Mouse (Mus musculus): ENCODE measurements around the gene Appl2.
"Not testable (repeated sequence)": the region's sequence is repeated elsewhere in the genome, so short reads cannot be mapped to it uniquely, and the experiment has no call there.

The Appl2 gene

DNA sequence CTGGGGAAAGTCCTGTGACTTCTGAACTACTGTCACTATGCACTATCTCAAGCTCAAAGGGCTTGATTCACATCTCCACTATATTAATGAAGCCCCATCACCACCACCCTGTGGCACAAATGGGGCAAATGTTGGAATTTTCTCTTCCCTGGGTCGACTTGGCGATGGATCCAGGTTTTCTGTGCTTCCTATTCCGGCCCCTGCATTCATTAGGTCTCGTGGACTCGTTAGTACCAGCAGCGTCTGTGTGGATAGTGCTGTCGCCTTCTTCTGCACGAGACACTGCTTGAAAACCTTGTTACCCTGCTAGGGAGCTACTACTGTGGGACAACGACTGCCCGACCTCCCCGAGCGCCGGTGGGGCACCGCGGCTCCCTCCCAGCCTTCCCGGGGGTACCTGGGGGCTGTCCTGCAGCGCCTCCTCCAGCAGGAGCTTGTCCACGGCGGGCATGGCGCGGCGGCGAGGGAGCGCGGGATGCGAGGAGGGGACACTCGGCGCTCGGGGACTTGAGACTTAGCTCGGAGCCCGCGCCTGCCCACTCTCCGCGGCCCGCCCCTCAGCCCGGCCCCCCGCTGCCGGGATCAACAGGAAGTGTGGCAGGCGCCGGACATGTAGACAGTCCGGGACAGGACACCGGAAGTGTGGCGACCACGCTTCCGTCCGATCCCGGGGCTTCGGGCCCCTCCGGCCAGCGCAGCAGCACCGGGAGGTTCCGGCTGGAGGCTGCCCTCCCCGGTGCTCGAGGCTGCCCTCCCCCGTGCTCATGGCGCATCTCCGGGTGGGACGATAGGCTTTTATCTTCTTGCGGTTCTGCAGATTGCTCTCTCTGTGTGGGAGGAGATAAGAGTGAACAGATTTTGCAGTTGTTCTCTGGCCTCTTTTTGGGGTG, at the start of gene Appl2:
Gene Appl2, minus strand, starts transcription at position 608 of the 890 bp plus-strand sequence.
- DNase-seq (ENCODE audit: low spot score in 2 of 2): peak; percentile 41 to 74

DNA sequence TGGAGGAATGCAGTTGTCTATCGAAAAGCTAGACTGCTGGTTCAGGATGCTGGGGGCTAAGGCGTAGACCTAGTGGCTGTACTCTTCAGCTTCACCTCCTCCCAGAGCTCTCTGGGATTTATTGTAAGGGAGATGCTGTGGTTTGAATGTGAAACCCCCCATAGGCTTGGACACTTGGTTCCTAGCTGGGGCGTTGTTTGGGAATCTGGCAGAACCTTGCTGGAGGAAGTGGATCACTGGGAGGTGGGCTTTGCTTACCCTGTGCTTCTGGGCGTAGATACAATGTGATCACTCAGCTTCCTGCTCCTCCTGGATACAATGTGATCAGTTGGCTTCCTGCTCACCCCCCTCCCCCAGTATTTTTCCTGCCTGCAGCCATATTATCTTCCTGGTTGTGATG, 47.7 kb upstream of the Appl2 start:
- no peak for DNase-seq (ENCODE audit: low spot score in 2 of 2)

DNA sequence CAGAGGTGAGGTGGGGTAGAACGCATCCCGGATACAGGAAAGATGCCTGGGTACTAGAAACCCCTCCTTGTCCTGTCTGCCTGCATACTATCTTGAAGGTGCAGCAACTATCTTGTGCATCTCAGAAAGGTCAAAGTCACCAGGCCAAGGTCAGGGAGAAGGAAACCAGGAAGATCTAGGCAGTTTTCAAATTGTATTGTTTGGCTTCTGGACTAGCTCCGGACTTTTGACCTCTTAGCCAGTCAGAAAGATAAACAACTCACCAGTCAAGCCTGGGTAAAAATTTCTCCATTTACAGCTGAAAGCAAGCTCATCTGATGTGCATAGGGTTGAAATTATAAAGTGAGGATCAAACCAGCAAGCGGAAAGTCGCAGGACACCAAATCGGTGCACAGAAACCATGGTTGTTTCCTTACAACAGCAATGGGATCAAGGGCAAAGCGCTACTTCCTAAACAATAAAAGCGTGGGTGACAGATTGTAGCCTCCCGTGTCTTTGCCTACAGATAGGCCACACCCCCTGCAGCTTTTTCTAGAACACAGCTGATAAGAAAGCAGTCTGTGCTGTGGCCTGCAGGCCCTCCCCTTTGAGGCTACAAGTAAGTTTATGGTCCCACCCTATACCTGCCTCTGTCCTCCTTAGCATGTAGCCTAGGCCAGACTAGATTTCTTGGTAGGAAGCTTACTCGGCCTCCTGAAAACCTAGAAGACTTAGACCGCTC, 43.8 kb upstream of the Appl2 start:
- DNase-seq (ENCODE audit: low spot score in 2 of 2): no peak

DNA sequence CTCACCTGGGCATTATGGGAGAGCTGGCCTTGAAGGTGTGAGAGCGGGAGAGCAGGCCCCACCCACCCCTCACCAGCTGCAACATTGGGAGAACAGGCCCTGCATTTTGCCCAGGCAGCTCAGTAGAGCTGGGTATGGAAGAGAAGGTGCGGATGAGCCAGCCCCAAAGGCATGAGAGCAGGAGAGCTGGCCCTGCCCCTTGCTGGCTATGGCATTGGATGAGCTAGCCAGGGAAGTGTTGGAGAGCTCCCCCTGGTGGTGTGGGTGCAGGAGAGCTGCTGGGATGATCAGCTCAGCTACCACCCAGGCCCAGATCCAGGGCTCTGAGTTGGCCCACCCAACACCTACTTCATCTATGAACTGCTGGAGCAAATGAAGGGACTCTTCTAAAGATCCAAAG, 39.7 kb upstream of the Appl2 start:
- DNase-seq (ENCODE audit: low spot score in 2 of 2): no peak

DNA sequence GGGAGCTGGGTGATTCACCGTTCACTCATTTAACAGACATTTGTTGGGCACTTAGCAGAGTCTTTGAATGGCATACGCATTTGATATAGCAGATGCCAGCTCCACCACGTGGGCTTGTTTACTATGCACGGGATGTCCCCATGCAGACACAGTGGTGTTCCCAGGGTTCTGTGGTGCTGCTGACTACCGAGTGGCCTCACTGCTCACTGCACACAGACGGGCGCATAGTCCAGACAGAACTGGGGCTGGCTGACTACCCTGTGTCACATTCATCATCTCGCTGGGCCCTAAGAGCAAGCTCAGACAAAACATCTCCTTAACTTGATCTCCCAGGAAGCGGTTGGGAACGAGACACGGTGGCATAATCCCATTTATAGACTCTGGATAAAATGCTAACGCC, 32.8 kb upstream of the Appl2 start:
- no peak for DNase-seq (ENCODE audit: low spot score in 2 of 2)

DNA sequence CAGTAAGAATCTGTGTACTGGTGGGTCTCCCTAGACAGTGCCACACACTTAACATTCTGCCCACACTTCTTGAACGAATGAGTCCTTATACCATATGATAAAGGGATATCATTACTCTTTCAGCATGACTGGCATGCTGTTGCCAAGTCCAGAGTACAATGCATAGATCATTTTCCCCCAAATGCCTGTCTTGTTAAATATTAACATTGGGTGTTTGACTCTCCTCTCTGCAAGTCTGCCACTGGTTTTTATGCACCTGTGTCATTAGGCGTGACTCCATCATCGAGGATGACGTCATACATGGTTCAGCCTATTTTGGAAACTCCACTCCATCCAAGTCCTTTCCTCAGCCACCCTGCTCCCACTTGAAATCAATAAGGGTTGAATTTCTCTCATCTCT, 18.0 kb upstream of the Appl2 start:
- no peak for DNase-seq (ENCODE audit: low spot score in 2 of 2)

DNA sequence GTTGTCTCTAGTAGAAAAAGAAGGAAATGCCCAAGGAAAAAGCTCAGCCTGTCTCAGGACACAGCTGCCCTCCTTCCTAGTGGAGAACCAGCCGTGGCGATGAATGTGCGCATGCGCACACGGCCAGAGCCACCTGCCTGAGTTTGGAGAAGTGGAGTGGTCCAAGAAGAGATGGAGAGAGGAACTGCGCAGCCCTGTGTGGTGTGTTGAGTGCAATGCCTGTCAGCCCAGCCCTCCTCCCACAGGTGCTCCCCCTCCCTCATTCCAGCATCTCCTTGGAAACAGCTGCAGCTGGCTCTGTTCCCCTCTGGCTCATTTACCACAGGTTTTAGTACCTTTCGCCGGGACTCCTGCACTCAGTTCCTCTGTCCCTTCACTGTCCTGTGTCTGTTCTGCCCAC, 13.4 kb upstream of the Appl2 start:
- DNase-seq (ENCODE audit: low spot score in 2 of 2): no peak

DNA sequence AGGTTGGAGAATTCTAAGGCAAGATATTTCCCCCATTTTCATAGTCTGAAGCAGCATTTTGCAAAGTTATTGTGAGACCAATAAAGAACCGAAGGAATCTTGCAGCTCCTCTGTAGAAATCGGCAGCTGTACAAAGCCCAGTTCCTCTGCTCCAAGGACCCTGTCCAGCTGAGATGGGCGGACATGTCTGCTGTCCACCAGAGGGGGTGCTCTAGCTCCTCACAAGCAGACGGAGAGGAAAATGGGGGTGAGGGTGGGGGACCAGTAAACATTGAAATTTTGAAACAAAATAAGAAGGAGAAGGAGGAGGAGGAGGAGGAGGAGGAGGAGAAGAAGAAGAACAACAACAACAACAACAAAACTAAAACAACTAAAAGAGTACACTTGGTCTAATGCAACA, 12.1 kb upstream of the Appl2 start:
- DNase-seq (ENCODE audit: low spot score in 2 of 2): no peak

DNA sequence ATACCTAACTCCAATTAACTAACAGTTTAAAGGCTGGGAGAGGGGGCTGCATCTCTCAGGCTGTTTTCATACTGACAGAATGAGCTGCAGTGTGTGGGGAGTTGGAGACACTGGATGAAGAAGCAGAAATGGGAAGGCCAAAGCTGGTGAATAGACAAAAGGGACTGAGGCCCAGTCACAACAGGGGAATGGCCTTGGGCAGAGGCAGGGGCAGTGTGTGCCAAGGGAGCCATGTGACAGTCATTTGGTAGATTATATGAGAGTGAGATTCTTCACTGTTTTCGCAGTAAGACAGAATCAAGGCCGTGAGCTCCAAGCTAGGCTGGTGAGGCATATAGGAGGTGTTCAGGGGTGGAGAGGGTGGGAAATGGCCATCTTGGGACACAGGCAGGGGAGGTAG, 6.1 kb upstream of the Appl2 start:
- DNase-seq (ENCODE audit: low spot score in 2 of 2): no peak

DNA sequence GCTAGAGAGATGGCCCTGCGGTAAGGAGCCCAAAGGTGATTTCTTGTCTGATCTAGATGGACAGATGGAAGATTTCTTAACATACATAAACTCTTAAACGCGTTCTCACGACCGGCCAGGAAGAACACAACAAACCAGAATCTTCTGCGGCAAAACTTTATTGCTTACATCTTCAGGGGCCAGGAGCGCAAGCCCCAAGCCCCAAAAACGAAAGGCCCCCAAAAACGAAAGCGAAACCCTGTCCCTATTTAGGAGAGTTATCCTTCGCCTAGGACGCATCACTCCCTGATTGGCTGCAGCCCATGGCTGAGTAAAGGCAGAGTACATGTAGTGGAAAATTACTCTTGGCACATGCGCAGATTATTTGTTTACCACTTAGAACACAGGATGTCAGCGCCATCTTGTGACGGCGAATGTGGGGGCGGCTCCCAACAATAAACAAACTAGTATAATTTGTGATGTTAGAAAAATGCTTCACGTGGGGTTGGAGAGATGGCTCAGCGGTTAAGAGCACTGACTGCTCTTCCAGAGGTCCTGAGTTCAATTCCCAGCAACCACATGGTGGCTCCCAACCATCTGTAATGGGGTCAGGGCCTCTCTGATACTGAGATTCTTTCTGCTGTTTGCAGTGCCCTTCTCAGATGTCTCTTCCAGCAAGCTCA, 3.8 kb upstream of the Appl2 start:
- DNase-seq (ENCODE audit: low spot score in 2 of 2): not testable (repeated sequence)

DNA sequence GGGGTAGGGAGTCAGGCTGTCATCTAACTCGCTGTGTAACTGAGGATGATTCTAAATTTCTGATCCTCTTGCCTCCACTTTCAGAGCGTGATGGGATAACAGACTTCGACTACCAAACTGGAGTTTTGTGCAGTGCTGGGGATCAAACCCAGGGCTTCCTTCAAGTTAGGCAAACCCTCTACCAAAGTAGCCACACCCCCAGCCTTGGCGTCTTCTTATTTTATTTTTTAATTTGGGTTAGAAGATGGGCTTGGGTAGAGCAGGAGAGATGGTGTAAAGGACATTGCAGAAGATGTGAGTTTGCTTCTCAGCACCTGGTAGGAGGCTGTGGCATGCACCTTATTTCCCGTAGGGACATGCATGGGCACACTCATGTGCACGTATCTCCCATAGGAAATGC, 499 bp upstream of the Appl2 start:
- no peak for DNase-seq (ENCODE audit: low spot score in 2 of 2)

DNA sequence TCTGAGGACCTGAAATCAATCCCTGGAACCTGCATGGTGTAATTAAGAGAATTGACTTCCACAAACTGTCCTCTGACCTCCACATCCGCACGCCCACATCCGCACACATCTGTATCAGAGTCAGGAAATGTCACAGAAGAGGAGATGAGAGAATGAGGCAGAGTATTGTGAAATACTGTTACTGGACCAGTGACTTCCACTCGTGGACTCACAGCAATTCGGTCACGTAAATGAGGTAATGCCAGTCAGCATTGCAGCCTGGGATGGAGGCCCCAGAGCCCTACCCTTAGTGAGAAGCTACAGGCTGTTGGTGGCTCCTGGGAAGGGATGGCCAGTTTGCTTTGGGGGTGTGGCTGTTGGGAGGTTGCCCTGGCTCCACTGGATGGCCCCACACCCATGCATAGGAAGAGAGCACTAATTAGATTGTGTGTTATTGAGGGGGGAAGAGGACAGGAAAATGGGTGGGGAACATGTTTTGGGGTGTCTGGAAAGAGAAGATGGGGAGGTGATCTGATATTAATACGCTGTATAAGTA, 2.1 kb downstream of the Appl2 start:
- no peak for DNase-seq (ENCODE audit: low spot score in 2 of 2)

DNA sequence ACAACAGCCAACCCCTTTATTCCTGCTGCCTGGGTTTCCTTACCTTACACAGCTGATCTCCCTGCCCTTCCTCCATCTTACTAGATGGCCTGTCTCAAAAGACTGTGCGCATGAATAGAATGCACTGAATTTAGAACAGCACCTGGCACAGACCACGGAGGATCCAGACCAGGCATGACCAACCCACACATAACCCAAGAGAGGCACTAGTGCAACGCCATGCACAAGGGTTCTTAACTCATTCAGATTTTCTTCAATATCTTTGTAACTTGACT, 2.9 kb downstream of the Appl2 start:
- no peak for DNase-seq (ENCODE audit: low spot score in 2 of 2)

DNA sequence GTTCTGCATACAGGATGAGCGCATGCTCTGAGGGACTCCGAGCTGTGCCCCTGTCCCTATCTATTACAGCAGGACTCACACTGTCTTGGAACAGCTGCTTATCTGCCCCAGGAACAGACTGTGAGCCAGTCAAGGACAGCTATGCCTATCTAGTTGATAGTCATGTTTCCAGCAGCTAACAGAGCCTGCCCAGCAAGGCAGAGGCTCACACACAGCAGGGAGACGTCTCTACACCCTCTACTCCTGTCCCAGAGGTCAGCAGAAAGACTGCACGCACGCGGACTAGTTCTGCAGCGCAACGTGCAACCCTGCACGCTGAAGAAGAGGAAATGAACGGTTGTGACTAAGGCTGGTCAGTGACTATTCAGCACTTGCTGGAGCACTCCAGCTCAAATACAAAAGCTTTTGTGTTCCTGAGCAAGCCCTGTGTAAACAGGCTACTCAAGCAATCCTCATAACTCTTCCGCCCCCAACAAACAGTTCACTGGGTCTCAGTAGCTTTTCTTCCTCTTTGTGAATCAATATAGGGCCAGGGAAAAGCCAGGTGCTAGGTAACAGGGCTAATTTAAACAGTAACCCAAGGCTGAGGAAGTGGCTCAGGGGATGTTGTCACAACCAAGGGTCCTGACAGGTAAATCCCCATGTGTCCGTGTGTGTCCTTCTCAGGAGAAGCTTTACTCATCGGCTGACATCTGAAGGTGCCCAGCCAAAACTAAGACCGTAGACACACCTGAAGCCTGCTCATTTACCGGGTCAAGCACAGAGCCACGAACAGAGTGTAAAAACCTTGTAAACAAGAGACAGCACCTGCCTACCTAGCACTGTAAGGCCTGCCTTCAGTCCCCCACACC, 3.4 kb downstream of the Appl2 start:
- DNase-seq (ENCODE audit: low spot score in 2 of 2): peak in 1 of 2 experiments; percentile 29

DNA sequence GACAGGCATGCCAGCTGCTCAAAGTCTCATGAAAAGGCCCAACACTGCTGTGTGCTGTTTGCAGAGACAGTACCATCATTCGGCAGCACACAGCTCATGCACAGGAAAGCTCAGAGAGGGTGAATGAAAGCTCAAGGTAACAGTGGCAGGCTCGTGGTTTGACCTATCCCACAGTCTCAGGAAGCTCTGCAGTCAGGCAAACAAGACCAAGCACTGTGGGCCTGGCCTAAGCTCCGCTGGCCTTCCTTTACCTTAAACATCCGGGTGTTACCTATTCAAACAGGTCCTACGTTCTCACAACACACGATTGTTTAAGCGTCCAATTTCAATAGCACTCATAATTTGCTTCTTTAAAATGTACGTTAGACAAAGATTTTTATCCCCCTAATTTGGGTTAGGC, 4.4 kb downstream of the Appl2 start:
- DNase-seq (ENCODE audit: low spot score in 2 of 2): no peak

DNA sequence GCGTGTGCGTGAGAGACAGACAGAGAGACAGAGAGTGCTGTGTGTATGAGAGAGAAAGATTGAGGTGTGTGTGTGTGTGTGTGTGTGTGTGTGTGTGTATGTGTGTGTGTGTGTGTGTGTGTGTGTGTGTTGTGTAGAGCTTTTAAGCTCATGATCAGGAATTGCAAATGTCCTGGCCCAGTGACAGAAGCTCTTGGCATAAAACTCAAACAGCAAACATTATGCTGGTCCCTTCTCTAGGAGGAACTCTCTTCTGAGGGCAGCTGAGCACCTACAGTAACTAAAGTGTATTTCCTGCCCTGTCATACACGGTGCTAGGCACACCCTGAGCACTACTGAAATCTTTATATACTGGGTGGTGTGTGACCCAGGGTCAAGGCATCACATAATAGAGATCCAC, 6.9 kb downstream of the Appl2 start:
- no peak for DNase-seq (ENCODE audit: low spot score in 2 of 2)

DNA sequence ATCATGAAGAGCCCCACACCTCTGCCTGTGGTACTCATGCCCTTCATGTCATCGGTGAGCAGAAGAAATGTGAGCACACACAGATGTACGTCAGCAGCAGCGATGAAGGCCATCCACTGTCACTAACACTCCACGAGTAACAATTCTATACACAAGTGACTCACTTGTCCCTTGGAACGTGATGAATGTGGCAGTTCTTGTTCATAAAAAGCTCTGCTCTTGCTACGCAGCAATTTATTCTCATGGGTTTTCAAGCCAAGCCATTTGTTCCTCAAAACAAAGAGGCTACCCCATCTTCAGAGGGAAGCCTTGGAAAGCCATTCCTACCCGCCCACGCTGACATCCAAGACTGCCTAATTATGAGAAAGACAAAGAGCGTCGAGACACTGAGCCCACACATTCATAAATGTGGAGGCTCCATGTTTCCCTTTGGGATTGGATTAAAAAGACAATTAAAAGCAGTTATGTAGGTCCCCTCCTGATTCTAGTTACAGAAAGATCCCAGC, 8.6 kb downstream of the Appl2 start:
- DNase-seq (ENCODE audit: low spot score in 2 of 2): no peak

DNA sequence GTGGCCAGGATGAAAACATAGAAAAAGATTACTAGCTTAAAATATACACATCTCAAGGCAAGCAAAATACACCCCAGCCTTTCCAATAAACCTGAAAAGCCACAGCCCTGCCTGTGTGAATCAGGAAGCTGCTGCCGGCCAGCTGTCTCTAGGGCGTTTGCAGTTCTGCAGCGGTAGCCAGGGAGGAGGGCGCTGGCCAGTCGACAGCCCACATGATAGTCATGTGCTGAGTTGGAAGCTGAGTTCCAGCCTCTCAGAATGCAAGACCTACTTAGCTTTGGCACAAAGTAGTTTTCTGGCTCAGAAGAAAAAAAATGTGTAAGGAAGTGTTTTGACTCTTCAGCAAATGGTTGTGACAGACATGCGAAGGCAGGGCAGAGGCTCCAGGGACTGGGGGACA, 11.2 kb downstream of the Appl2 start:
- DNase-seq (ENCODE audit: low spot score in 2 of 2): peak in 1 of 2 experiments; percentile 24

DNA sequence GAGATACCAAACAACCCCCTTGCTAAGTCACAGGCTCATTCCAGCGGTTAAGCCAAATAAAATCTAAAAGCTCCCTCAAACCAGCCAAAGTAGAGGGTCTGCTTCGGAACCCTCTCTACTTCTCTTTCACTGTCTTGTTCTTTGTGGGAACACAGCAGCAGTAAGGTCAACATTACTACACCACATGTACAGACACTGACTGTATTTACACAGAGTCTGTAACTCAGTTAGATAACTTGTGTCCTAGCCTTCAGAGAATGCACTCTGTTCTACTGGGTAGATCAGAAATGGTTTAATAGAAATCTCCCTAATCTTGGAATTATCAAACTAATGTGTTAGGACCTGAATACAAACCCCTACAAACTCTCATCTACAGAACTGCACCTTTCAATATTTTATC, 12.3 kb downstream of the Appl2 start:
- DNase-seq (ENCODE audit: low spot score in 2 of 2): no peak

DNA sequence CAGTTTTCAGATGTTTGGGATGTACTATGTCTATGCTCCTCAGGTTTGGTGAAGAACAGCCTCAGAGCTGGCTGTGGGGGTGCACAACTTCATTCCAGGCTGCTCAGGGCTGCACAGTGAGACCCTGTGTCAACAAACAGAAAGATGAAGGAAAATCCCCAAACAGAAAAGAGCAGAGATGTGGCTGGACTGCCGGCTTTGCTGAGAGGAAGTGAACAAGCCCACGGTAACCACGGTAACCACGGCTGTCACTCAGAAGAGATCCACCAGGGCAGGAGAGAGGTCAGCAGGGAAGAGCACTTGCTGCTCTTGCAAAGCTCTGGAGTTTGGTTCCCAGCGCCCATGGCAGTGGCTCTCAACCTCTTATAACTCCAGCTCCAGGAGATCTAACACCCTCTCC, 14.1 kb downstream of the Appl2 start:
- DNase-seq (ENCODE audit: low spot score in 2 of 2): peak in 1 of 2 experiments; percentile 37

DNA sequence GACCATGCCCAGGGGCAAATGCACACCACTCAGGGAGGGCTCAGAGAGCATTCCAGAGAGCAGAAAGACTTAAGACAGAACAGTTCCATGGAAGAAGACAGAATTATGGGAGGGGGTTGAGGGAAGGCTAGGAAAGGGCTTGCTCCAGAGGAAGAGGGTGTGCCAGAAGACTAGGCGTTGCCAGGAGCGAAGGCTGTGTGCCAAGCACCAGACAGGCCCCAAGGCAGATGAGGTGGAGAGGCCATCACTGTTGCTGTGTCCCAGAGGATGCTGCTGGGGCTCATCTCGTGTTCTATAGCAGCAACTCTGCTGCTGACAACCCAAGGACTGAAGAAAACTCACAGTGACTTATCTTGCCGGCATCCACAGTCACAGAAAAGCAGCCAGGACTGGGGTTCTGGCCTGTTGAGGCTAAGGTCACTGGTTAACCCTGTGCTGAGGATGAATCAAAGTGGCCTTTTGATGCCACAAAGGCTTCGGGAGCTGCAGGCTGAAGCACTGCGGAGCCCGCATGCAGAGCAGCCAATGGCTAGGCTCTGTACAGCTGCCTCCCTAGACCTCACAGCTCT, 15.6 kb downstream of the Appl2 start:
- DNase-seq (ENCODE audit: low spot score in 2 of 2): no peak

Measured in spleen, postnatal 10 days (tissue).